Mouse (Mus musculus): Measurements from ENCODE around the gene Ak9. TPM values are rescaled to one million over a fixed set of nuclear protein-coding genes. Genes with fewer than 3 reads are reported as not detected.

Gene Ak9
- polyA plus RNA-seq, 1 experiment from 2014 or later, result 0.46 TPM

DNA sequence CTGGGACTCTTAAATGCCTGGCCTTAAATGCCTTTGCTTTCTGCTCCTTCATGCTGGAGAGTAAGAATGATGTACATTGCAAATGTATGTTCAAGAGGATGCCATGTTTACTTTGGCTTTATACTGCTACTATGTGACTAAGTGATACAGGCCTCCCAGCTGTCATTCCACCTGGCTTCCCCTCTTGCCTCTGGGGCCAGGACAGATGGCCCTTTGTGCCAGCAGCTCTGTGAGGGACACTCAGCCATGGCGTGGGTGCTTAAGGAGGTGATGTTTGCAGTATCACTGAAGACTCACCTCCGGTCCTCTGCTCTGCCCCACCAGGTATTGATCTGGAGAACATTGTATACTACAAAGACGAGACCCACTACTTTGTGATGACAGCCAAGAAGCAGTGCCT, 176.2 kb downstream of the Ak9 start:
- Histone ChIP-seq H3K9ac (ENCODE audit: low read depth, low read length) (no peak overlapping the region), H3K4me2 (replicated peaks; ENCODE audit: low read depth, low read length) (no peak overlapping the region), H3K4me1 (replicated peaks; ENCODE audit: control insufficient read depth, insufficient read depth, low read length) (no peaks in the 10 kb centered on the region; the same call in 1 of the 2 replicates), H3K36me3 (ENCODE audit: control insufficient read depth, insufficient read depth, low read length) (0 out of 2 replicates have a peak, but pooled peaks cover 3% of the 10 kb centered on the region), H3K4me3 (ENCODE audit: low read depth, low read length) (no peak overlapping the region), H3K27me3 (ENCODE audit: control insufficient read depth, insufficient read depth, low read length) (no peaks in the 10 kb centered on the region), H3K9me3 (ENCODE audit: control insufficient read depth, low read length) (no peaks in the 10 kb centered on the region), H3K27ac (ENCODE audit: low read depth, low read length) (no peak overlapping the region)
- 92% methylated on average over 3 of the region's 3 CpGs for WGBS
- no peak for ATAC-seq (ENCODE audit: low FRiP score)
- DNase-seq (ENCODE audit: low spot score), result no peak

DNA sequence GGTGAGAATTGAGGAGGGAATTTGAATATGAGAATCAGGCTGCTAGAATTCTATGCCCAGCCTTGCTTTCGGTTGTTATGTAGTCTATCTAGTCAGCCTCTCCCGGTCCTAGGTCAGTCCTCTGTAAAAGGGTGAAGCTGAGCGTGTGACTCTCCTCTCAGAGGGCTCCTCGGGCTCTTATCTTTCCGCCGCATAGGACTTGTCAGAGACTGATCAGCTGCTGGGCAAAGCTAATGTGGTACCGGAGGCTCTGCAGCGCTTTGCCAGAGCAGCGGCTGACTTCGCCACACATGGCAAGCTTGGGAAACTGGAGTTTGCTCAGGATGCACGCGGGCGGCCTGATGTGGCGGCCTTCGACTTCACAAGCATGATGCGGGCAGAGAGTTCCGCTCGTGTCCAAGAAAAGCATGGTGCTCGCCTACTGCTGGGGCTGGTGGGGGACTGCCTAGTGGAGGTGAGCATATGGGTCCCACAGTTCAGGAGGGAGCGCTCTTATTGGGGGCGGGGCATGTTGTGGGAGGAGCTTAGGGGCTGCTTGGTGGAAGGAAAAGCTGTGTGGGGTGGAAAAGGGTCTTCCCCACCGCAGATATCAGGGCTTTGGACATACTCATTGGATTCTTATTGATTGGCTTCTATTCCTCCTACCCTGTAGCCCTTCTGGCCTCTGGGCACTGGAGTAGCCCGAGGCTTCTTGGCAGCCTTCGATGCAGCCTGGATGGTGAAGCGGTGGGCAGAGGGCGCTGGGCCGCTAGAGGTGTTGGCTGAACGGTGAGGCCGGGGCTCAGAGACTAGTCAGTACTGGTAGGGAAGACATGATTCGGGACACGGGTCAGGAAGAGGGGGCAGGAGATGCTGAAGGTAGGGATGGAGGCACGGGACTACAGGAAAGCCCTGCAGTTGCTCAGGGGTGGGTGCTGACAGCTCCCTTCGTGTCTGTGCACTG, 177.4 kb downstream of the Ak9 start:
- no peaks in the 10 kb centered on the region; the same call in 1 of the 2 replicates for H3K4me1 ChIP-seq (replicated peaks; ENCODE audit: control insufficient read depth, insufficient read depth, low read length)
- ATAC-seq (ENCODE audit: low FRiP score) (no peak), DNase-seq (ENCODE audit: low spot score) (no peak)
- no peaks in the 10 kb centered on the region for H3K27me3 ChIP-seq (ENCODE audit: control insufficient read depth, insufficient read depth, low read length)
- H3K9ac ChIP-seq (ENCODE audit: low read depth, low read length), result no peak overlapping the region
- H3K27ac ChIP-seq (ENCODE audit: low read depth, low read length), result no peak overlapping the region
- WGBS, result 73% methylated on average over 33 of the region's 33 CpGs
- H3K4me3 ChIP-seq (ENCODE audit: low read depth, low read length), result no peak overlapping the region
- H3K9me3 ChIP-seq (ENCODE audit: control insufficient read depth, low read length), result no peaks in the 10 kb centered on the region
- H3K36me3 ChIP-seq (ENCODE audit: control insufficient read depth, insufficient read depth, low read length), result 0 out of 2 replicates have a peak, but pooled peaks cover 7% of the 10 kb centered on the region
- H3K4me2 ChIP-seq (replicated peaks; ENCODE audit: low read depth, low read length), result no peak overlapping the region

DNA sequence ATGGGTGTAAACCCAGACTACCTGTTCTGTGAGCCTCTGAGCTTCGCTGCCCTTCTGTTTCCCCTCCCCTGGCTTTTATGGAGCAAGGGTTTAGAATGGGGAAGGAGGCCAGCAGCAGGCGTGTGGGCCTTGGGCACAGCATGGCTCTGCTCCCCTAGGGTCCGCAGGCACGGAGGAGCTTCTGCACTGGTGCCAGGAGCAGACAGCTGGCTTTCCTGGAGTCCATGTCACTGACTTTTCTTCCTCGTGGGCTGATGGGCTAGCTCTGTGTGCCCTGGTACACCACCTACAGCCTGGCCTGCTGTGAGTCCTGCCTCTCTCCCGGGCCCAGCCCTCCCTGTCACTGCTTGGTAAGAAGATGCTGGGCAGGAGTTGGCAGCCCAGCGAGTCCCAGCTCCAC, 178.7 kb downstream of the Ak9 start:
- Histone ChIP-seq H3K9me3 (ENCODE audit: control insufficient read depth, low read length) (no peaks in the 10 kb centered on the region), H3K27me3 (ENCODE audit: control insufficient read depth, insufficient read depth, low read length) (no peaks in the 10 kb centered on the region), H3K4me2 (replicated peaks; ENCODE audit: low read depth, low read length) (no peak overlapping the region), H3K36me3 (ENCODE audit: control insufficient read depth, insufficient read depth, low read length) (0 out of 2 replicates have a peak, but pooled peaks cover 7% of the 10 kb centered on the region), H3K4me3 (ENCODE audit: low read depth, low read length) (no peak overlapping the region), H3K9ac (ENCODE audit: low read depth, low read length) (no peak overlapping the region), H3K27ac (ENCODE audit: low read depth, low read length) (no peak overlapping the region), H3K4me1 (replicated peaks; ENCODE audit: control insufficient read depth, insufficient read depth, low read length) (no peaks in the 10 kb centered on the region; the same call in 1 of the 2 replicates)
- WGBS, result 81% methylated on average over 7 of the region's 7 CpGs
- ATAC-seq (ENCODE audit: low FRiP score) (no peak), DNase-seq (ENCODE audit: low spot score) (no peak)

Other genes starting within 250 kb of the Ak9 start
- 0.14 TPM in 1 of 2 replicates, not detected in the other for gene Gpr6, start 231.7 kb upstream of the Ak9 start, polyA plus RNA-seq (2014; fragmentation: Nextera tagmentation; extraction: Ambion mirVana)
- gene Fig4, start 720 bp upstream of the Ak9 start, polyA plus RNA-seq (2014; fragmentation: Nextera tagmentation; extraction: Ambion mirVana), result 23.3 and 26.8 TPM in 2 replicates
- 20.1 TPM in 2 replicates for gene Zbtb24, start 146.4 kb downstream of the Ak9 start, polyA plus RNA-seq (2014; fragmentation: Nextera tagmentation; extraction: Ambion mirVana)
- gene Mical1, start 172.3 kb downstream of the Ak9 start, polyA plus RNA-seq (2014; fragmentation: Nextera tagmentation; extraction: Ambion mirVana), result 26.6 and 28.1 TPM in 2 replicates
- 45.9 and 47.6 TPM in 2 replicates for gene Smpd2, start 186.4 kb downstream of the Ak9 start, polyA plus RNA-seq (2014; fragmentation: Nextera tagmentation; extraction: Ambion mirVana)
- 1.3 and 1.4 TPM in 2 replicates for gene Ppil6, start 186.5 kb downstream of the Ak9 start, polyA plus RNA-seq (2014; fragmentation: Nextera tagmentation; extraction: Ambion mirVana)
- gene Cd164, start 215.4 kb downstream of the Ak9 start, polyA plus RNA-seq (2014; fragmentation: Nextera tagmentation; extraction: Ambion mirVana), result 122 and 123 TPM in 2 replicates